Mouse (Mus musculus): ENCODE measurements around the gene Myof. TPM values are rescaled to one million over a fixed set of nuclear protein-coding genes. Genes with fewer than 3 reads are reported as not detected.

Gene Myof
- polyA plus RNA-seq, 1 experiment, result 76.9 TPM

DNA sequence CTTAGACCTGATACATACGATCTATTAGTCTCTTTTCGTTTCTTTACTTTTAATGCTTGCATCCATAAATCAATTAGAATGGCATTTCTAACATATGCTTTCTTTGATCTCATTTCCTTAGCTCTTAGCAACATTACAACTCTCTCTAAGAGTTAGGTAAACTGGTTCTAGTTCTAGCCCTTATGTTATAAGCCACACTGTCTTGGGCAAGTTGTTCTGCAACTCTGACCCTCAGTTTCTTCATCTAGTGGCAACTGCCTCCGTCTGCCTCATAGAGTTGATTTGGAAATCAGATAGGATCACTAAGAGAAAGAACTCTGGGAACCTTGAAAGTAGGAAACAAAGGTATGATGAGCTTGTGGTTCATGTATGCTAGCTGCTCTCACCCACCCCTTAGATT lies 118.1 kb downstream of the Myof start:
- H3K4me3 ChIP-seq, result no peak overlapping the region
- peaks cover 60% of the 10 kb centered on the region for H3K36me3 ChIP-seq (ENCODE audit: control insufficient read depth, insufficient read depth)
- H3K4me2 ChIP-seq (ENCODE audit: low read depth), result no peak overlapping the region
- no peak overlapping the region for H3ac ChIP-seq (ENCODE audit: control insufficient read depth, insufficient read length)
- H3K27me3 ChIP-seq (ENCODE audit: control insufficient read depth, insufficient read depth, insufficient read length), result no peaks in the 10 kb centered on the region
- H3K79me2 ChIP-seq (ENCODE audit: control insufficient read depth, insufficient read depth), result no peaks in the 10 kb centered on the region
- no peak for TF ChIP-seq SRF (IDR thresholded peaks at IDR 0.05; ENCODE audit: control insufficient read depth, insufficient read length, low read depth)

DNA sequence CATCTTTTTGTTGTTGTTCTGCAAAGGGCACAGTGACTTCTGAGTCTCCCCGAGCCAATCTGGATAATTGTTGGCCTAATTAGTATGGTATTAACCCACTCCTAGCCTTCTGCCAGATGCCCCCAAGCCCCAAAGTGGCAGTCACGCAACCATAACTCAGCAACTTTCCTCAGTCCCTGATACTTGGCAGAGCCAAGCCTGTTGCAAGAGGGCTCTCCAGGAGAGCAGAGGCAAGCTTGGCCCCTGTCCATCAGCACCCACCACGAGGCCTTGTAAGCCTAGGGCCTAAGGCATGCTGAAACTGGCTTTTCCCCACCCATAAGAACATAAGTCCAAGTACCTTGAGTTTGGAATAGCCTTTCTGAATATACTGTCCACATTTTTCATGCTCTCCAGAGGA lies 119.1 kb downstream of the Myof start:
- H3K27me3 ChIP-seq (ENCODE audit: control insufficient read depth, insufficient read depth, insufficient read length), result no peaks in the 10 kb centered on the region
- H3K36me3 ChIP-seq (ENCODE audit: control insufficient read depth, insufficient read depth), result peaks cover 53% of the 10 kb centered on the region
- no peak overlapping the region for H3ac ChIP-seq (ENCODE audit: control insufficient read depth, insufficient read length)
- H3K4me3 ChIP-seq, result no peak overlapping the region
- H3K79me2 ChIP-seq (ENCODE audit: control insufficient read depth, insufficient read depth), result no peaks in the 10 kb centered on the region
- no peak overlapping the region for H3K4me2 ChIP-seq (ENCODE audit: low read depth)
- TF ChIP-seq REST (IDR thresholded peaks at IDR 0.05; ENCODE audit: insufficient read depth, insufficient read length) (no peak), POLR2AphosphoS2 (IDR thresholded peaks at IDR 0.05; ENCODE audit: insufficient read length, low read depth) (no peak), TCF3 (IDR thresholded peaks at IDR 0.05; ENCODE audit: insufficient read length, low read depth) (no peak), MYOD1 (IDR thresholded peaks at IDR 0.05; ENCODE audit: control insufficient read depth in 1 of 3, insufficient read length in 2 of 3, low read depth in 2 of 3) (no peak), MAX (IDR thresholded peaks at IDR 0.05; ENCODE audit: low read depth) (no peak), CEBPB (IDR thresholded peaks at IDR 0.05; ENCODE audit: insufficient read depth, poor library complexity, severe bottlenecking) (no peak), TCF12 (IDR thresholded peaks at IDR 0.05; ENCODE audit: insufficient read depth, poor library complexity, severe bottlenecking) (no peak), USF1 (IDR thresholded peaks at IDR 0.05; ENCODE audit: low read depth) (no peak), E2F4 (IDR thresholded peaks at IDR 0.05; ENCODE audit: insufficient read depth) (no peak)

GRCm38 (mm10) chr19:37921098-37921497 lies 122.3 kb downstream of the Myof start:
- no peak for TF ChIP-seq POLR2A (IDR thresholded peaks at IDR 0.05; ENCODE audit: insufficient read length, low read depth)
- TF ChIP-seq CEBPB (IDR thresholded peaks at IDR 0.05; ENCODE audit: insufficient read depth, poor library complexity, severe bottlenecking), result no peak
- TF ChIP-seq TCF3 (IDR thresholded peaks at IDR 0.05; ENCODE audit: insufficient read length, low read depth), result no peak
- TF ChIP-seq MYOD1 (IDR thresholded peaks at IDR 0.05; ENCODE audit: control insufficient read depth in 1 of 3, insufficient read length in 2 of 3, low read depth in 2 of 3), result no peak
- no peak for TF ChIP-seq MAX (IDR thresholded peaks at IDR 0.05; ENCODE audit: low read depth)
- TF ChIP-seq SRF (IDR thresholded peaks at IDR 0.05; ENCODE audit: control insufficient read depth, insufficient read length, low read depth), result no peak
- Histone ChIP-seq H3K36me3 (ENCODE audit: control insufficient read depth, insufficient read depth) (peaks cover 30% of the 10 kb centered on the region), H3K4me3 (no peak overlapping the region), H3K79me2 (ENCODE audit: control insufficient read depth, insufficient read depth) (no peaks in the 10 kb centered on the region), H3K4me2 (ENCODE audit: low read depth) (no peak overlapping the region), H3ac (ENCODE audit: control insufficient read depth, insufficient read length) (no peak overlapping the region), H3K27me3 (ENCODE audit: control insufficient read depth, insufficient read depth, insufficient read length) (no peaks in the 10 kb centered on the region)

GRCm38 (mm10) chr19:37918515-37918932 lies 124.9 kb downstream of the Myof start:
- Histone ChIP-seq H3K36me3 (ENCODE audit: control insufficient read depth, insufficient read depth) (peaks cover 36% of the 10 kb centered on the region), H3ac (ENCODE audit: control insufficient read depth, insufficient read length) (no peak overlapping the region)
- no peak for TF ChIP-seq POLR2AphosphoS2 (IDR thresholded peaks at IDR 0.05; ENCODE audit: insufficient read length, low read depth)
- no peak for TF ChIP-seq TCF3 (IDR thresholded peaks at IDR 0.05; ENCODE audit: insufficient read length, low read depth)
- TF ChIP-seq USF1 (IDR thresholded peaks at IDR 0.05; ENCODE audit: low read depth), result no peak
- no peak for TF ChIP-seq E2F4 (IDR thresholded peaks at IDR 0.05; ENCODE audit: insufficient read depth)
- no peak for TF ChIP-seq MYOG (IDR thresholded peaks at IDR 0.05; ENCODE audit: control insufficient read depth in 1 of 3, insufficient read depth in 1 of 3, insufficient read length in 2 of 3, low read depth in 2 of 3)
- no peak for TF ChIP-seq MAX (IDR thresholded peaks at IDR 0.05; ENCODE audit: low read depth)
- no peak for TF ChIP-seq CEBPB (IDR thresholded peaks at IDR 0.05; ENCODE audit: insufficient read depth, poor library complexity, severe bottlenecking)
- no peak for TF ChIP-seq REST (IDR thresholded peaks at IDR 0.05; ENCODE audit: insufficient read depth, insufficient read length)

DNA sequence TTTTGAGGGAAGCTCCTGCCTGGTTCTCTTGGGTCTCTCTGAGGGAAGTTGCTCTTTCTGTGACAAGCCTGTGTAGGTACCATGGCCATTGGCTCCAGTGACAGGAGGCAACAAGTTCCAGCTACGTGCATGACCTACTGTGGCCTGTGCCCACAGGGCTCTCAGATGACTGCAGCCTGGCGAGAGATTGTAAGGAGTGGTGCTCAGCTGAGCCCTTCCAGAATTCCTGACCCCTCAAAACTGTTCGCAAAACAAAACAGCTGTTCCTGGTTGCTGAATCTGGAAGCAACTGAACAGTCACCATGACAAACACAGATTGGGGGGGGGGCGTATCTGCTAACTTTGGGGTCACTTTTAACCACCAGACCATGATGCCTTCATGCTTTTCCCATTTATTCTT lies 129.1 kb downstream of the Myof start:
- Histone ChIP-seq H3K36me3 (ENCODE audit: control insufficient read depth, insufficient read depth) (peaks cover 33% of the 10 kb centered on the region), H3ac (ENCODE audit: control insufficient read depth, insufficient read length) (no peak overlapping the region), H3K27me3 (ENCODE audit: control insufficient read depth, insufficient read depth, insufficient read length) (no peaks in the 10 kb centered on the region), H3K4me2 (ENCODE audit: low read depth) (no peak overlapping the region), H3K79me2 (ENCODE audit: control insufficient read depth, insufficient read depth) (no peaks in the 10 kb centered on the region), H3K4me3 (no peak overlapping the region)
- TF ChIP-seq TCF3 (IDR thresholded peaks at IDR 0.05; ENCODE audit: insufficient read length, low read depth) (no peak), MYOG (IDR thresholded peaks at IDR 0.05; ENCODE audit: control insufficient read depth in 1 of 3, insufficient read depth in 1 of 3, insufficient read length in 2 of 3, low read depth in 2 of 3) (peak in 2 of 3 experiments; percentile 57 to 70), POLR2A (IDR thresholded peaks at IDR 0.05; ENCODE audit: insufficient read length, low read depth) (no peak), TCF12 (IDR thresholded peaks at IDR 0.05; ENCODE audit: insufficient read depth, poor library complexity, severe bottlenecking) (peak; percentile 27), USF1 (IDR thresholded peaks at IDR 0.05; ENCODE audit: low read depth) (no peak), POLR2AphosphoS2 (IDR thresholded peaks at IDR 0.05; ENCODE audit: insufficient read length, low read depth) (no peak), MAX (IDR thresholded peaks at IDR 0.05; ENCODE audit: low read depth) (no peak), SRF (IDR thresholded peaks at IDR 0.05; ENCODE audit: control insufficient read depth, insufficient read length, low read depth) (no peak), REST (IDR thresholded peaks at IDR 0.05; ENCODE audit: insufficient read depth, insufficient read length) (no peak), MYOD1 (IDR thresholded peaks at IDR 0.05; ENCODE audit: control insufficient read depth in 1 of 3, insufficient read length in 2 of 3, low read depth in 2 of 3) (peak in 1 of 3 experiments; percentile 43), CEBPB (IDR thresholded peaks at IDR 0.05; ENCODE audit: insufficient read depth, poor library complexity, severe bottlenecking) (no peak), E2F4 (IDR thresholded peaks at IDR 0.05; ENCODE audit: insufficient read depth) (no peak)

More at GRCm38 (mm10) chr19:37918515-37918932, 124.9 kb downstream of the Myof start:
- no peaks in the 10 kb centered on the region for H3K79me2 ChIP-seq (ENCODE audit: control insufficient read depth, insufficient read depth)
- no peak overlapping the region for H3K4me2 ChIP-seq (ENCODE audit: low read depth)
- no peak overlapping the region for H3K4me3 ChIP-seq
- no peaks in the 10 kb centered on the region for H3K27me3 ChIP-seq (ENCODE audit: control insufficient read depth, insufficient read depth, insufficient read length)
